Mouse (Mus musculus): ENCODE measurements at regions not wholly inside any gene's neighbourhood (a gene's known extent, or its start where the extent isn't known, plus 50 kb on each side); places are given as distances from the start of the nearest gene placed in this dataset.

DNA sequence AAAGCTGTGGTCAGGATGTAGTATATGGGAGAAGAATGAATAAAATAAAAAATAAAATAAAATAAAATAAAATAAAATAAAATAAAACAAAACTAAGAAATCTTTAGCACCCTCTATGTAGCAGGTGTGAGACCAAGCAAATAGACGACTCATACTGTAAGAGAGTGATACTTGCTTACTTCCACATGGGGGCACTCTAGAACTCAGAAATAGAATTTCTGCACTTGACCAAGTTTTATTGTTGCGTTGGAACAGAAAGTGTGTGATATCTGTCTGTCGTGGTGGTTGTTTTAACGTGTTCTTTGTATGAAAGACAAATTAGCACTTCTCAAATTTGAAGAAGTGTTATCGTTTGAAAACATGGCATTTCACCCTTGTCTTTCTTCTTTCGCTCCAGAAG is 125.4 kb downstream of the Dthd1 start:
- intact Hi-C loops (cut with DNase I): loop anchor here (10.0 kb wide), 1 partner anchor 946 kb away; no protein-coding TSS in a partner anchor
